In genomic region chr11:57633975-57634585, GRCm38 (mm10) we compare ENCODE assay signal across 17 mouse cellular contexts. TPM values are rescaled to one million over a fixed set of nuclear protein-coding genes. Genes with fewer than 3 reads are reported as not detected.
DNase-seq lines count a peak whose midpoint lies in the region; ATAC-seq and TF ChIP-seq lines count a peak whose summit lies in the region.
"Had no signal": no experiment of that assay in that cellular context is flagged by ENCODE, and none has a peak within 500 bp of the region (broad histone marks: within the 10 kb centered on the region; RNA-seq: fewer than 3 reads in every experiment).

No protein-coding gene starts in this region.

- TF ChIP-seq POLR2A in thymus, adult 2 months (IDR thresholded peaks at IDR 0.05; ENCODE audit: control insufficient read depth, extremely low read depth, insufficient read depth, low read length, poor library complexity): no peak

- peak; percentile 46; the same call in 1 of the 2 replicates for ATAC-seq in kidney, postnatal 0 days (replicated peaks; ENCODE audit: low FRiP score, low read depth)
- 0 out of 2 replicates have a peak, but pooled peaks have one; percentile 15 for ATAC-seq in common myeloid progenitor, adult 5-6 weeks (replicated peaks; ENCODE audit: low read depth, poor library complexity, severe bottlenecking)

- H3K27me3 ChIP-seq in kidney, postnatal 0 days (ENCODE audit: insufficient read depth, low read length): no peaks in the 10 kb centered on the region
- no peaks in the 10 kb centered on the region for H3K27me3 ChIP-seq in thymus, adult 2 months (ENCODE audit: control insufficient read depth, insufficient read depth, low read length)
- H3K27me3 ChIP-seq: embryonic facial prominence, embryonic 12.5 days had no signal

- TF ChIP-seq CTCF in kidney, postnatal 0 days (IDR thresholded peaks at IDR 0.05; ENCODE audit: low read depth): no peak
- TF ChIP-seq CTCF in thymus, adult 2 months (IDR thresholded peaks at IDR 0.05; ENCODE audit: borderline replicate concordance, control insufficient read depth, extremely low read depth, insufficient read depth, low read length, poor library complexity): no peak

- 54% methylated on average over 6 of the region's 6 CpGs for WGBS in kidney, postnatal 0 days
- 46% methylated on average over 6 of the region's 6 CpGs for WGBS in thymus, adult 2 months

- H3K9ac ChIP-seq in kidney, postnatal 0 days (ENCODE audit: low read depth, low read length): no peak overlapping the region
- H3K9ac ChIP-seq: embryonic facial prominence, embryonic 12.5 days; liver, embryonic 13.5 days had no signal

- H3K4me1 ChIP-seq in kidney, postnatal 0 days (replicated peaks; ENCODE audit: insufficient read depth, low read length): 0 out of 2 replicates have a peak, but pooled peaks cover 4% of the 10 kb centered on the region
- H3K4me1 ChIP-seq in thymus, adult 2 months (replicated peaks; ENCODE audit: control insufficient read depth, insufficient read depth, low read length): no peaks in the 10 kb centered on the region
- H3K4me1 ChIP-seq: liver, embryonic 13.5 days had no signal

- H3K4me3 ChIP-seq in kidney, postnatal 0 days (replicated peaks; ENCODE audit: low read depth, low read length): no peak overlapping the region
- no peak overlapping the region for H3K4me3 ChIP-seq in thymus, adult 2 months (ENCODE audit: control insufficient read depth, insufficient read depth, low read length)
- H3K4me3 ChIP-seq: embryonic facial prominence, embryonic 12.5 days; forebrain, embryonic 10.5 days; heart, embryonic 10.5 days; liver, embryonic 13.5 days had no signal

- no peak for DNase-seq in kidney, postnatal 0 days (ENCODE audit: low spot score)
- no peak for DNase-seq in kidney, postnatal 36 days
- peak; percentile 19 for DNase-seq in thymus, postnatal 4 days
- DNase-seq in thymus, postnatal 14 days: no peak
- peak; percentile 53 for DNase-seq in testis, postnatal 10 days (ENCODE audit: low spot score)
- no peak for DNase-seq in thymus, adult 2 months
- no peak for DNase-seq in layer of hippocampus, adult 8-10 months (ENCODE audit: low spot score in 2 of 2)
- DNase-seq: cerebellum, postnatal 10 days; layer of hippocampus, adult 9-11 months; liver, embryonic 13.5 days; lung, postnatal 10 days; thymus, postnatal 36 days had no signal

- no peak overlapping the region for H3K4me2 ChIP-seq in kidney, postnatal 0 days (ENCODE audit: low read length)
- H3K4me2 ChIP-seq: embryonic facial prominence, embryonic 12.5 days; liver, embryonic 13.5 days; midbrain, embryonic 11.5 days had no signal

- no peaks in the 10 kb centered on the region for H3K36me3 ChIP-seq in kidney, postnatal 0 days (ENCODE audit: insufficient read depth, low read length)
- no peaks in the 10 kb centered on the region for H3K36me3 ChIP-seq in thymus, adult 2 months (ENCODE audit: control insufficient read depth, insufficient read depth, low read length)
- H3K36me3 ChIP-seq: embryonic facial prominence, embryonic 12.5 days; forebrain, embryonic 10.5 days; heart, embryonic 10.5 days; liver, embryonic 13.5 days had no signal

- no peaks in the 10 kb centered on the region for H3K9me3 ChIP-seq in kidney, postnatal 0 days (replicated peaks; ENCODE audit: low read length)
- H3K9me3 ChIP-seq: embryonic facial prominence, embryonic 12.5 days; forebrain, embryonic 10.5 days; heart, embryonic 10.5 days; liver, embryonic 13.5 days had no signal

- H3K27ac ChIP-seq in kidney, postnatal 0 days: no peak overlapping the region
- no peak overlapping the region for H3K27ac ChIP-seq in thymus, adult 2 months (ENCODE audit: control insufficient read depth, insufficient read depth, low read length)
- H3K27ac ChIP-seq: embryonic facial prominence, embryonic 12.5 days; forebrain, embryonic 10.5 days; heart, embryonic 10.5 days; liver, embryonic 13.5 days had no signal

RNA-seq across cellular contexts. Expression of gene Galnt10, which starts 11.2 kb away (rescaled TPM):
- polyA plus RNA-seq in kidney, postnatal 0 days (2015; fragmentation: Nextera tagmentation; extraction: Ambion mirVana): 18.4 and 19.2 TPM in 2 replicates
- total RNA-seq in common myeloid progenitor, adult 5-6 weeks (2017): 9.2 and 15.1 TPM in 2 replicates
- polyA plus RNA-seq in thymus, adult 2 months (2012; rRNA removed): 28.0 and 48.9 TPM in 2 replicates
- 10 to 100 TPM in 1 of 4 experiments, 1 to 10 TPM in 3; 6.2 to 10.1 (median 7.3) TPM for total RNA-seq in layer of hippocampus, adult 8-10 months (2022)

Comparison
In these comparisons a context has a peak if more than half of its experiments do, and no peak if none do; other contexts are left out.
1. DNase-seq: peak in thymus, postnatal 4 days (single experiment) and testis, postnatal 10 days (single experiment); none in kidney, postnatal 0 days (single experiment), kidney, postnatal 36 days (0 of 2), thymus, postnatal 14 days (single experiment), thymus, adult 2 months (single experiment) and layer of hippocampus, adult 8-10 months (0 of 2).